Comparison of ENCODE assay signal across 8 mouse cellular contexts in genomic region chr6:108530781-108531323, GRCm38 (mm10).
A peak's percentile ranks its signal among the peaks of the same experiment; 100 is the strongest.
DNase-seq lines count a peak whose midpoint lies in the region; ATAC-seq and TF ChIP-seq lines count a peak whose summit lies in the region.

No protein-coding gene starts in this region.

- no peak overlapping the region for H3K9ac ChIP-seq in embryonic facial prominence, embryonic 15.5 days
- no peak overlapping the region for H3K9ac ChIP-seq in neural tube, embryonic 14.5 days (replicated peaks; ENCODE audit: low read depth, low read length)

- H3K4me2 ChIP-seq in embryonic facial prominence, embryonic 15.5 days (replicated peaks) = no peak overlapping the region
- no peak overlapping the region for H3K4me2 ChIP-seq in neural tube, embryonic 14.5 days (ENCODE audit: low read depth, low read length)

- no peak for TF ChIP-seq CTCF in kidney, adult 2 months (conservative IDR thresholded peaks at IDR 0.05; ENCODE audit: insufficient read depth, insufficient read length, low read depth, low read length)

- H3K36me3 ChIP-seq in kidney, adult 2 months (ENCODE audit: control insufficient read depth, insufficient read depth, low read length) = no peaks in the 10 kb centered on the region
- H3K36me3 ChIP-seq in embryonic facial prominence, embryonic 15.5 days = no peaks in the 10 kb centered on the region
- no peaks in the 10 kb centered on the region for H3K36me3 ChIP-seq in neural tube, embryonic 14.5 days (ENCODE audit: control insufficient read depth, insufficient read depth, low read length)

- no peaks in the 10 kb centered on the region for H3K9me3 ChIP-seq in embryonic facial prominence, embryonic 15.5 days (replicated peaks)
- H3K9me3 ChIP-seq in neural tube, embryonic 14.5 days (ENCODE audit: control insufficient read depth, low read length) = no peaks in the 10 kb centered on the region

- H3K27me3 ChIP-seq in kidney, adult 2 months (replicated peaks; ENCODE audit: control insufficient read depth, insufficient read depth, low read length) = no peaks in the 10 kb centered on the region
- no peaks in the 10 kb centered on the region for H3K27me3 ChIP-seq in embryonic facial prominence, embryonic 15.5 days
- no peaks in the 10 kb centered on the region for H3K27me3 ChIP-seq in neural tube, embryonic 14.5 days (ENCODE audit: control insufficient read depth, insufficient read depth, low read length)

- no peak overlapping the region for H3K27ac ChIP-seq in kidney, adult 2 months (ENCODE audit: insufficient read depth, low read depth, low read length)
- no peak overlapping the region for H3K27ac ChIP-seq in embryonic facial prominence, embryonic 15.5 days (replicated peaks)
- no peak overlapping the region for H3K27ac ChIP-seq in neural tube, embryonic 14.5 days (ENCODE audit: low read depth, low read length)

- no peak overlapping the region for H3K4me3 ChIP-seq in kidney, adult 2 months (ENCODE audit: insufficient read depth, low read depth, low read length)
- no peak overlapping the region for H3K4me3 ChIP-seq in embryonic facial prominence, embryonic 15.5 days (replicated peaks)
- no peak overlapping the region for H3K4me3 ChIP-seq in neural tube, embryonic 14.5 days (ENCODE audit: low read depth, low read length)

- no peak for TF ChIP-seq POLR2A in kidney, adult 2 months (IDR thresholded peaks at IDR 0.05; ENCODE audit: low read depth, low read length)

- ATAC-seq in embryonic facial prominence, embryonic 15.5 days (ENCODE audit: insufficient number of reproducible peaks, low FRiP score, low TSS enrichment, low read depth) = peak; percentile 51
- ATAC-seq in neural tube, embryonic 14.5 days (ENCODE audit: low read depth) = peak; percentile 74

- WGBS in kidney, adult 2 months = 38% methylated on average over 6 of the region's 6 CpGs
- WGBS in embryonic facial prominence, embryonic 15.5 days = 46% methylated on average over 6 of the region's 6 CpGs
- 23% methylated on average over 6 of the region's 6 CpGs for WGBS in neural tube, embryonic 14.5 days

- peak; percentile 54 for DNase-seq in kidney, adult 2 months
- no peak for DNase-seq in kidney, postnatal 4 days
- DNase-seq in kidney, postnatal 25 days = peak; percentile 19 to 80
- no peak for DNase-seq in layer of hippocampus, postnatal 36 days
- no peak for DNase-seq in lung, adult 18-20 months
- DNase-seq in left cerebral cortex, adult 18-20 months (ENCODE audit: low spot score in 2 of 2) = no peak

- peaks cover 42% of the 10 kb centered on the region for H3K4me1 ChIP-seq in kidney, adult 2 months (ENCODE audit: control insufficient read depth, insufficient read depth, low read length)
- H3K4me1 ChIP-seq in embryonic facial prominence, embryonic 15.5 days = peaks cover 15% of the 10 kb centered on the region
- peaks cover 6% of the 10 kb centered on the region; the same call in 1 of the 2 replicates for H3K4me1 ChIP-seq in neural tube, embryonic 14.5 days (ENCODE audit: control insufficient read depth, insufficient read depth, low read length)

Comparison
In these comparisons a context has a peak if more than half of its experiments do, and no peak if none do; other contexts are left out.
1. DNase-seq: peak in kidney, adult 2 months (single experiment) and kidney, postnatal 25 days (2 of 2); none in kidney, postnatal 4 days (0 of 2), layer of hippocampus, postnatal 36 days (0 of 2), lung, adult 18-20 months (0 of 2) and left cerebral cortex, adult 18-20 months (0 of 2).